Comparison of ENCODE assay signal across 15 mouse cellular contexts in the genomic region with DNA sequence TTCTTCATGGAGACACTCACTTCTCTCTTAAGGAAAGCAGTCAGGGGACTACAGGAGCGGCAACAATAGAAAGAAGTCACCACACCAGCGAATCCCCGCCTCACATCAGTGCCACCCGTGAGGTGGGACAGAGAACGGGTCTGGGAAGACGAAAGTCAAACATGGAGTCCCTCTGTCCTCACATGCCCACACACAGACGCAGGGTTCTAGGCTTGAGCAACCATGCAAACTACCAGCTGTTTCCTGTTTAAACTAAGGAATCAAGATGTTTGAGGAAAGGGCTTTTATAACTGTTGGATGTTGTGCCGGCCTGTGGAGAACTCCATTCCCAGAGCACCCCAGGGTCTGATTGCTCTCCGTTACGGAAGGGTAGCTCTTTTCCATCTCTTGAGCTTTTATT.
"Had no signal": no experiment of that assay in that cellular context is flagged by ENCODE, and none has a peak within 500 bp of the region (broad histone marks: within the 10 kb centered on the region; RNA-seq: fewer than 3 reads in every experiment).

No protein-coding gene starts in this region.

- H3K4me2 ChIP-seq: limb, embryonic 13.5 days; liver, embryonic 11.5 days; midbrain, embryonic 13.5 days; neural tube, embryonic 15.5 days; stomach, embryonic 15.5 days had no signal

- H3K27ac ChIP-seq: left cerebral cortex, adult 2 months; midbrain, embryonic 13.5 days; neural tube, embryonic 15.5 days; stomach, embryonic 15.5 days had no signal

- DNase-seq: kidney, adult 8-10 months; kidney, postnatal 25 days; lung, postnatal 36 days; right cerebral cortex, postnatal 4 days; thymus, postnatal 4 days had no signal

- H3K36me3 ChIP-seq: limb, embryonic 13.5 days; midbrain, embryonic 13.5 days; neural tube, embryonic 15.5 days; stomach, embryonic 15.5 days had no signal

- H3K4me3 ChIP-seq: left cerebral cortex, adult 2 months; limb, embryonic 13.5 days; megakaryocyte, embryonic 14.5 days; midbrain, embryonic 13.5 days; myocyte; neural tube, embryonic 15.5 days; stomach, embryonic 15.5 days had no signal

- ATAC-seq: inflammation-experienced regulatory T-cells, adult 6 months; intestine, postnatal 0 days; midbrain, embryonic 13.5 days had no signal

- H3K9ac ChIP-seq: limb, embryonic 13.5 days; midbrain, embryonic 13.5 days; neural tube, embryonic 15.5 days; stomach, embryonic 15.5 days had no signal

- H3K27me3 ChIP-seq: limb, embryonic 13.5 days; neural tube, embryonic 15.5 days; stomach, embryonic 15.5 days had no signal

- H3K4me1 ChIP-seq: midbrain, embryonic 13.5 days; neural tube, embryonic 15.5 days; stomach, embryonic 15.5 days had no signal

- H3K9me3 ChIP-seq: limb, embryonic 13.5 days; megakaryocyte, embryonic 14.5 days; midbrain, embryonic 13.5 days; neural tube, embryonic 15.5 days; stomach, embryonic 15.5 days had no signal
